Mouse (Mus musculus) left cerebral cortex, postnatal 10 days (tissue): ENCODE data around the gene Hbp1. TPM values are rescaled to one million over a fixed set of nuclear protein-coding genes. Genes with fewer than 3 reads are reported as not detected.

Experiments
- DNase-seq, 2 experiments: peaks; one replicate each; pipeline ENCODE4 v3.0.0; 2021 to 2022; ENCODE audit warnings: low spot score in 2 of 2, mixed read lengths in 1 of 2; ENCODE audit errors: extremely low spot score in 1 of 2
- intact Hi-C: fragments of 180-260 bp; cut with DNase I; formaldehyde crosslinking; loops from one replicate; pipeline ENCODE4 v1.15.1; 2025
- total RNA-seq, 2 experiments: library from RNA; stranded (reverse); gene quantifications; 2 replicates each; pipeline ENCODE4 v1.2.3; 2021

The Hbp1 gene
- total RNA-seq, 2 experiments from 2014 or later: 18.1 to 20.4 TPM

- no peak for DNase-seq
- intact Hi-C loops: no loop called here
Observed at GRCm38 (mm10) chr12:31884365-31884764, 66.0 kb downstream of the Hbp1 start.

DNA sequence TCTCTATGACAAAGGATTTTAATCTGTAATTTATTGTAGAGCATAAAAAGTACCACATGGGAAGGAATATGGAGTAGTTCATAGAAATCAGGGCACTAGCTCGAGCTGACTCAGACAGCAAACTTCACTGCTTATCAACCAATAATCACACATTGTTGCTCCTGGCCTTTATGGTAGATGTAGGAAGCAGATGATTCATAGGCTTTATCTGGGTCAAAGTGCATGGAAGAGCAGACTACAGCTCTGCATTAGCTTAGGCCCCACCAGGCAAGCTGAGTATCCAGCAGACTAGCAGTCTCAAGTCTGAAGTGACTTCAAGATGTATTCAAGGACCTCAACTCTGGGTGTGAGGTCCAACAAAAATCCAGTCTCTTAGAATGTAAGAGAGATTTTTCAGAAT is 67.6 kb downstream of the Hbp1 start:
- no peak for DNase-seq
- intact Hi-C loops: no loop called here

DNA sequence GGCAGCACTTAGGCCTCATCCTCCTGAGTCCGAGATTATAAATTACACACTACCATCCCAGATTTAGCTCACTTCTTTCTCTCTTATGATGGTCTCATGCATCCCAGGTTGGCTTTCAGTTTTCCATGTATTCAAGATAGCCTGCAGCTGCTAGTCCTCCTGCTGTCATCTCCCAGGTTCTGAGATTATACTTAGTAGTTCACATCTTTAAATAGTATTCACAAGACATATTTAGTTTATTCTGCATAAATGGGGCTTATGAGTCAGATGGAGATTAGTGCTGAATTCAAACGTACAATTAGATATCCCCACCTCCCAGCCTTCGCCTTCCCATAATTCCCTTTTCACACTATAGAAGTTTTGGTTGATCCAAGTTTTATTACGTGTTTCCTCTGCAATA is 73.6 kb downstream of the Hbp1 start:
- intact Hi-C loops: no loop called here
- no peak for DNase-seq

Other genes with a start within 250 kb of the Hbp1 start
- gene Gpr22, start 236.6 kb downstream of the Hbp1 start, total RNA-seq: 10 to 100 TPM; 40.1 to 41.7 TPM
- gene Prkar2b, start 110.8 kb upstream of the Hbp1 start, total RNA-seq: 100 to 1,000 TPM; 157 to 160 TPM